Mouse (Mus musculus) heart, adult 8-10 months (tissue): ENCODE measurements around the gene Tuba8. TPM values are rescaled to one million over a fixed set of nuclear protein-coding genes. Genes with fewer than 3 reads are reported as not detected.

Source experiments
- total RNA-seq, 4 experiments: library from RNA; stranded (reverse); gene quantifications; 2 replicates each; pipeline ENCODE4 v1.2.4; 2022

Tuba8 gene
- total RNA-seq, 4 experiments from 2014 or later, result 175 to 206 (median 179) TPM

Other genes with a start within 250 kb of the Tuba8 start
- gene Mical3, start 79.7 kb upstream of the Tuba8 start, total RNA-seq, result 100 to 1,000 TPM; 112 to 130 (median 120) TPM
- 1 to 10 TPM; 5.9 to 6.6 (median 6.3) TPM for gene Pex26, start 27.0 kb upstream of the Tuba8 start, total RNA-seq
- gene Usp18, start 35.2 kb downstream of the Tuba8 start, total RNA-seq, result 1 to 10 TPM in 1 of 4 experiments, under 1 TPM in 3; 0.69 to 1.1 (median 0.93) TPM
- under 1 TPM in 2 of 4 experiments, not detected in 2; 0.46 to 0.49 TPM for gene Slc6a13, start 89.5 kb downstream of the Tuba8 start, total RNA-seq
- not detected for gene Slc6a12, start 132.4 kb downstream of the Tuba8 start, total RNA-seq